ENCODE assay signal across 17 mouse cellular contexts in genomic region chr3:96485361-96485760, GRCm38 (mm10). TPM values are rescaled to one million over a fixed set of nuclear protein-coding genes. Genes with fewer than 3 reads are reported as not detected.
DNase-seq lines count a peak whose midpoint lies in the region; ATAC-seq lines count a peak whose summit lies in the region.
"Had no signal": no experiment of that assay in that cellular context is flagged by ENCODE, and none has a peak within 500 bp of the region (broad histone marks: within the 10 kb centered on the region; RNA-seq: fewer than 3 reads in every experiment).

No protein-coding gene starts in this region.

- ATAC-seq in heart, embryonic 15.5 days (replicated peaks; ENCODE audit: insufficient number of reproducible peaks, insufficient read depth, low FRiP score, low read depth) = no peak
- no peak for ATAC-seq in midbrain, embryonic 11.5 days (ENCODE audit: low FRiP score)
- ATAC-seq in midbrain, embryonic 14.5 days (ENCODE audit: low FRiP score, low TSS enrichment) = no peak
- ATAC-seq in liver, embryonic 13.5 days (ENCODE audit: low read depth) = no peak

- no peaks in the 10 kb centered on the region for H3K36me3 ChIP-seq in heart, embryonic 15.5 days
- no peaks in the 10 kb centered on the region for H3K36me3 ChIP-seq in midbrain, embryonic 11.5 days (ENCODE audit: control insufficient read depth, insufficient read depth, low read length)
- no peaks in the 10 kb centered on the region for H3K36me3 ChIP-seq in midbrain, embryonic 14.5 days (ENCODE audit: control insufficient read depth, insufficient read depth, low read length)
- no peaks in the 10 kb centered on the region for H3K36me3 ChIP-seq in liver, embryonic 13.5 days

- no peak overlapping the region for H3K9ac ChIP-seq in heart, embryonic 15.5 days
- no peak overlapping the region for H3K9ac ChIP-seq in midbrain, embryonic 11.5 days (ENCODE audit: low read length)
- no peak overlapping the region for H3K9ac ChIP-seq in midbrain, embryonic 14.5 days (replicated peaks; ENCODE audit: low read length)
- H3K9ac ChIP-seq in liver, embryonic 13.5 days = peak overlapping the region; percentile 54

- H3K4me3 ChIP-seq in heart, embryonic 15.5 days = no peak overlapping the region
- H3K4me3 ChIP-seq in midbrain, embryonic 11.5 days (ENCODE audit: low read depth, low read length) = no peak overlapping the region
- no peak overlapping the region for H3K4me3 ChIP-seq in midbrain, embryonic 14.5 days (replicated peaks; ENCODE audit: low read depth, low read length)
- H3K4me3 ChIP-seq in liver, embryonic 13.5 days (replicated peaks) = peak overlapping the region; percentile 0; the same call in 1 of the 2 replicates

- H3K4me1 ChIP-seq in heart, embryonic 15.5 days (replicated peaks) = peaks cover 18% of the 10 kb centered on the region
- peaks cover 5% of the 10 kb centered on the region; the same call in 1 of the 2 replicates for H3K4me1 ChIP-seq in midbrain, embryonic 11.5 days (ENCODE audit: control insufficient read depth, insufficient read depth, low read length)
- 0 out of 2 replicates have a peak, but pooled peaks cover 3% of the 10 kb centered on the region for H3K4me1 ChIP-seq in midbrain, embryonic 14.5 days (ENCODE audit: control insufficient read depth, insufficient read depth, low read length)
- H3K4me1 ChIP-seq in liver, embryonic 13.5 days (replicated peaks) = peaks cover 26% of the 10 kb centered on the region

- no peak for DNase-seq in heart, postnatal 4 days
- DNase-seq in midbrain, embryonic 11.5 days (ENCODE audit: low spot score, missing footprints) = peak; percentile 31
- DNase-seq in midbrain, embryonic 14.5 days = no peak
- DNase-seq in MN1 (ENCODE audit: low spot score) = peak; percentile 41
- DNase-seq in liver, embryonic 13.5 days = no peak
- no peak for DNase-seq in spleen, postnatal 10 days (ENCODE audit: low spot score in 2 of 2)
- no peak for DNase-seq in T-cell, adult 2 months (ENCODE audit: low spot score)
- DNase-seq: cerebellum, adult 18-20 months; gastrocnemius, postnatal 10 days; left cerebral cortex, postnatal 4 days; thymus, postnatal 25 days had no signal

- H3K9me3 ChIP-seq in heart, embryonic 15.5 days (replicated peaks) = no peaks in the 10 kb centered on the region
- H3K9me3 ChIP-seq in midbrain, embryonic 11.5 days (ENCODE audit: control insufficient read depth, low read length) = no peaks in the 10 kb centered on the region
- no peaks in the 10 kb centered on the region for H3K9me3 ChIP-seq in midbrain, embryonic 14.5 days (ENCODE audit: control insufficient read depth, low read length)
- no peaks in the 10 kb centered on the region for H3K9me3 ChIP-seq in liver, embryonic 13.5 days (replicated peaks)

- peak overlapping the region; percentile 38; the same call in 1 of the 2 replicates for H3K27ac ChIP-seq in heart, embryonic 15.5 days
- H3K27ac ChIP-seq in midbrain, embryonic 11.5 days (ENCODE audit: low read depth, low read length) = no peak overlapping the region
- no peak overlapping the region for H3K27ac ChIP-seq in midbrain, embryonic 14.5 days (replicated peaks; ENCODE audit: low read depth, low read length)
- H3K27ac ChIP-seq in liver, embryonic 13.5 days = 0 out of 2 replicates have a peak overlapping the region, but pooled peaks have one; percentile 2

- H3K27me3 ChIP-seq in heart, embryonic 15.5 days = no peaks in the 10 kb centered on the region
- H3K27me3 ChIP-seq in midbrain, embryonic 11.5 days (ENCODE audit: control insufficient read depth, insufficient read depth, low read length) = 0 out of 2 replicates have a peak, but pooled peaks cover 2% of the 10 kb centered on the region
- peaks cover 10% of the 10 kb centered on the region for H3K27me3 ChIP-seq in midbrain, embryonic 14.5 days (ENCODE audit: control insufficient read depth, insufficient read depth, low read length)
- H3K27me3 ChIP-seq in liver, embryonic 13.5 days = peaks cover 3% of the 10 kb centered on the region; the same call in 1 of the 2 replicates

- peak overlapping the region; percentile 33 for H3K4me2 ChIP-seq in heart, embryonic 15.5 days
- no peak overlapping the region for H3K4me2 ChIP-seq in midbrain, embryonic 11.5 days
- no peak overlapping the region for H3K4me2 ChIP-seq in midbrain, embryonic 14.5 days (ENCODE audit: low read length)
- peak overlapping the region; percentile 29 for H3K4me2 ChIP-seq in liver, embryonic 13.5 days

- WGBS in heart, embryonic 15.5 days = 73% methylated on average over 2 of the region's 2 CpGs
- WGBS in midbrain, embryonic 11.5 days = 82% methylated on average over 2 of the region's 2 CpGs
- WGBS in midbrain, embryonic 14.5 days = 73% methylated on average over 2 of the region's 2 CpGs
- WGBS in liver, embryonic 13.5 days (ENCODE audit: insufficient replicate concordance) = 82% methylated on average over 2 of the region's 2 CpGs

RNA-seq across cellular contexts. Expression of gene BC107364, which starts 33.3 kb away (rescaled TPM):
- 0.53 and 1.0 TPM in 2 replicates for polyA plus RNA-seq in heart, embryonic 15.5 days (2015; fragmentation: Nextera tagmentation; extraction: Ambion mirVana)
- under 1 TPM in 1 of 2 experiments, not detected in 1; 0.50 TPM for total RNA-seq in heart, postnatal 4 days (2021)
- polyA plus RNA-seq in midbrain, embryonic 11.5 days (2014; fragmentation: Nextera tagmentation; extraction: Ambion mirVana) = not detected in 2 replicates
- not detected in 2 replicates for polyA plus RNA-seq in midbrain, embryonic 14.5 days (2014; fragmentation: Nextera tagmentation; extraction: Ambion mirVana)
- not detected in 2 replicates for polyA plus RNA-seq in liver, embryonic 13.5 days (2015; fragmentation: Nextera tagmentation; extraction: Ambion mirVana)
- total RNA-seq: adrenal gland, postnatal 4 days; gastrocnemius, postnatal 10 days; left cerebral cortex, postnatal 4 days; neutrophil, adult 5-6 weeks had no signal
- polyA plus RNA-seq: CD4-positive, CD25-positive, alpha-beta regulatory T cell, adult 4 months; forebrain, embryonic 14.5 days; spleen, adult 2 months had no signal

RNA-seq across cellular contexts. Expression of gene Hfe2, which starts 39.6 kb away (rescaled TPM):
- 7.9 and 8.0 TPM in 2 replicates for polyA plus RNA-seq in heart, embryonic 15.5 days (2015; fragmentation: Nextera tagmentation; extraction: Ambion mirVana)
- total RNA-seq in heart, postnatal 4 days (2021) = 10 to 100 TPM; 95.6 to 97.0 TPM
- polyA plus RNA-seq in midbrain, embryonic 11.5 days (2014; fragmentation: Nextera tagmentation; extraction: Ambion mirVana) = 1.3 and 1.7 TPM in 2 replicates
- polyA plus RNA-seq in midbrain, embryonic 14.5 days (2014; fragmentation: Nextera tagmentation; extraction: Ambion mirVana) = 0.84 and 1.3 TPM in 2 replicates
- polyA plus RNA-seq in liver, embryonic 13.5 days (2015; fragmentation: Nextera tagmentation; extraction: Ambion mirVana) = 1.3 and 1.7 TPM in 2 replicates
- total RNA-seq: neutrophil, adult 5-6 weeks had no signal

Comparison
In these comparisons a context has a peak if more than half of its experiments do, and no peak if none do; other contexts are left out.
1. DNase-seq: peak in midbrain, embryonic 11.5 days (single experiment) and MN1 (single experiment); none in heart, postnatal 4 days (single experiment), midbrain, embryonic 14.5 days (single experiment), liver, embryonic 13.5 days (single experiment), spleen, postnatal 10 days (0 of 2) and T-cell, adult 2 months (single experiment).
2. H3K27ac ChIP-seq: peak in heart, embryonic 15.5 days (single experiment) and liver, embryonic 13.5 days (single experiment); none in midbrain, embryonic 11.5 days (single experiment) and midbrain, embryonic 14.5 days (single experiment).
3. H3K4me2 ChIP-seq: peak in heart, embryonic 15.5 days (single experiment) and liver, embryonic 13.5 days (single experiment); none in midbrain, embryonic 11.5 days (single experiment) and midbrain, embryonic 14.5 days (single experiment).